Mouse (Mus musculus) bone marrow, adult 2 months (tissue): Measurements from ENCODE around the gene S1pr5. TPM values are rescaled to one million over a fixed set of nuclear protein-coding genes. Genes with fewer than 3 reads are reported as not detected.
"Not testable (repeated sequence)": the region's sequence is repeated elsewhere in the genome, so short reads cannot be mapped to it uniquely, and the experiment has no call there.

Experiments used
- H3K27ac ChIP-seq: fragments of 200-500 bp; 2 replicates; pipeline ENCODE4 v1.5.1; 2012; ENCODE audit warnings: low read depth, mild to moderate bottlenecking, control low read depth, inconsistent platforms, low read length; ENCODE audit not compliant: control insufficient read depth, poor library complexity, insufficient read depth
- H3K4me1 ChIP-seq: fragments of 200-500 bp; 2 replicates; pipeline ENCODE4 v1.6.1; 2011; ENCODE audit warnings: low read length; ENCODE audit not compliant: control insufficient read depth, insufficient read depth
- H3K4me3 ChIP-seq: fragments of 200-500 bp; replicated peaks from 2 replicates; pipeline ENCODE3; 2011; ENCODE audit warnings: mild to moderate bottlenecking, low read depth, low read length, control low read depth; ENCODE audit not compliant: control insufficient read depth
- CTCF ChIP-seq: fragments of 200-500 bp; IDR thresholded peaks from 2 replicates; pipeline ENCODE4 v1.5.1; 2011; ENCODE audit warnings: low read length, control low read depth; ENCODE audit not compliant: control insufficient read depth, insufficient read depth
- POLR2A ChIP-seq: fragments of 200-500 bp; IDR thresholded peaks from 2 replicates; pipeline ENCODE4 v1.6.1; 2011; ENCODE audit warnings: low read depth, mild to moderate bottlenecking, control low read depth, low read length, borderline replicate concordance; ENCODE audit not compliant: control insufficient read depth
- WGBS: fragments of 180-500 bp; shearing (Covaris S2); methylation state at CpG from one replicate; pipeline ENCODE4 v1.1.7; 2018; 5-methylcytosine and 5-hydroxymethylcytosine counted together
- polyA plus RNA-seq: library from polyadenylated mRNA; stranded (reverse); fragments of >200 nt; gene quantifications from 2 replicates; pipeline ENCODE4 v1.2.4, GENCODE M21; 2011; ENCODE audit warnings: low replicate concordance; ENCODE audit not compliant: missing spikeins, insufficient read depth, insufficient read length

The S1pr5 gene
- polyA plus RNA-seq, 1 experiment, result 1.00 TPM

GRCm38 (mm10) chr9:21224576-21225414, 23.4 kb downstream of the S1pr5 start:
- TF ChIP-seq POLR2A (no peak), CTCF (no peak)
- H3K4me1 ChIP-seq, result peaks cover 2% of the 10 kb centered on the region; the same call in 1 of the 2 replicates
- no peak overlapping the region for H3K27ac ChIP-seq
- H3K4me3 ChIP-seq, result peak overlapping the region; percentile 1
- WGBS, result 18% methylated on average over 26 of the region's 26 CpGs

GRCm38 (mm10) chr9:21223906-21224305, 24.3 kb downstream of the S1pr5 start:
- whole genome bisulfite sequencing, result 92% methylated on average over 6 of the region's 6 CpGs
- peaks cover 2% of the 10 kb centered on the region; the same call in 1 of the 2 replicates for H3K4me1 ChIP-seq

GRCm38 (mm10) chr9:21223490-21223889, 24.8 kb downstream of the S1pr5 start:
- H3K27ac ChIP-seq, H3K4me1 ChIP-seq, H3K4me3 ChIP-seq: not testable (repeated sequence)
- 83% methylated on average over 2 of the region's 2 CpGs for WGBS

More at GRCm38 (mm10) chr9:21223906-21224305, 24.3 kb downstream of the S1pr5 start:
- no peak for TF ChIP-seq CTCF
- no peak for TF ChIP-seq POLR2A
- Histone ChIP-seq H3K27ac (no peak overlapping the region), H3K4me3 (no peak overlapping the region)

GRCm38 (mm10) chr9:21221383-21221929, 26.8 kb downstream of the S1pr5 start:
- H3K4me3 ChIP-seq, result no peak overlapping the region
- no peak for TF ChIP-seq POLR2A
- TF ChIP-seq CTCF, result peak; percentile 44; the same call in 1 of the 2 replicates
- 10% methylated on average over 7 of the region's 7 CpGs for WGBS
- H3K4me1 ChIP-seq, result peaks cover 2% of the 10 kb centered on the region; the same call in 1 of the 2 replicates
- no peak overlapping the region for H3K27ac ChIP-seq

- peak overlapping the region; percentile 71 for H3K4me3 ChIP-seq
- H3K27ac ChIP-seq, result peak overlapping the region; percentile 80
- 2% methylated on average over 21 of the region's 21 CpGs for WGBS
- H3K4me1 ChIP-seq, result peaks cover 2% of the 10 kb centered on the region; the same call in 1 of the 2 replicates
- TF ChIP-seq POLR2A, result no peak
- peak; percentile 94 for TF ChIP-seq CTCF
Measured at GRCm38 (mm10) chr9:21220490-21221382, 27.5 kb downstream of the S1pr5 start.

- WGBS, result 45% methylated on average over 3 of the region's 3 CpGs
- Histone ChIP-seq H3K4me1 (no peaks in the 10 kb centered on the region; the same call in 1 of the 2 replicates), H3K27ac (no peak overlapping the region), H3K4me3 (no peak overlapping the region)
- TF ChIP-seq POLR2A, result no peak
- no peak for TF ChIP-seq CTCF
Measured at GRCm38 (mm10) chr9:21219820-21220219, 28.4 kb downstream of the S1pr5 start.

- no peak overlapping the region for H3K4me3 ChIP-seq
- 81% methylated on average over 25 of the region's 25 CpGs for WGBS
- no peak for TF ChIP-seq POLR2A
- no peak for TF ChIP-seq CTCF
- no peak overlapping the region for H3K27ac ChIP-seq
- no peaks in the 10 kb centered on the region for H3K4me1 ChIP-seq
Measured at GRCm38 (mm10) chr9:21216050-21216841, 32.0 kb downstream of the S1pr5 start.
